Mouse (Mus musculus) central nervous system, embryonic 14 days (tissue): ENCODE measurements around the gene Ntrk2. TPM values are rescaled to one million over a fixed set of nuclear protein-coding genes. Genes with fewer than 3 reads are reported as not detected.

Experiments used
- polyA plus RNA-seq: library from polyadenylated mRNA; depleted of rRNA; stranded (reverse); fragments of >200 nt; gene quantifications from 2 replicates; pipeline ENCODE4 v1.2.3, GENCODE M21; 2012; rRNA removed

Gene Ntrk2
- 49.7 and 52.0 TPM in 2 replicates for polyA plus RNA-seq

DNA sequence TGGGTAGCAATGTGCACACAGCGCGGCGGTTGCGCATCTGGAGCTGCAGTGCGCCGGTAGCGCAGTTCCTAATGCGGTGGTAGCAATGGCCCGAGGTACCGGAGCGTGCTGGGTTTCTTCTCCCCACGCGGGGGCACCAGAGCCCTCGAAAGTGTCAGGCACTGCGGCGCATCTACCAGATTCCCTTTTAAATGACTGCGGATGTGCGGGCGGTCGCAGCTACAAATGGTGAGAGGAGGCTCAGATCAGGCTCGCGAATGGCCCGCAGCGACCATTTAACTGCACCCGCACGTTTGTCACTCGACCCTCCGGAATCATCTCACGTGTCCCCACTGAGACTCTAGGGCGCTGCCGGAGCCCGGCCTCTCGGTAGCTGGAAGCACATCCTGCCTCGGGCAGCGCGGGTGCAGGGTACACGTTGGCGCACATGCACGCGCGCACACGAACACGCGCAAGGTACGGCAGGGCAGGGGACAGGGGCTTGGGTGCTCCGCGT is at the start of gene Ntrk2:
Gene Ntrk2, plus strand, starts transcription at position 173 of the 496 bp plus-strand sequence.

Other genes starting within 250 kb of the Ntrk2 start
- 0.09 and 0.10 TPM in 2 replicates for gene Slc28a3, start 195.7 kb upstream of the Ntrk2 start, polyA plus RNA-seq